Mouse (Mus musculus) skeletal muscle tissue, adult 2 months (tissue): ENCODE data around the gene Ap5z1.

Source experiments
- DNase-seq: peaks from one replicate; pipeline ENCODE4 v3.0.0-alpha.2; 2012; ENCODE audit warnings: low read depth, low spot score

Gene Ap5z1

DNA sequence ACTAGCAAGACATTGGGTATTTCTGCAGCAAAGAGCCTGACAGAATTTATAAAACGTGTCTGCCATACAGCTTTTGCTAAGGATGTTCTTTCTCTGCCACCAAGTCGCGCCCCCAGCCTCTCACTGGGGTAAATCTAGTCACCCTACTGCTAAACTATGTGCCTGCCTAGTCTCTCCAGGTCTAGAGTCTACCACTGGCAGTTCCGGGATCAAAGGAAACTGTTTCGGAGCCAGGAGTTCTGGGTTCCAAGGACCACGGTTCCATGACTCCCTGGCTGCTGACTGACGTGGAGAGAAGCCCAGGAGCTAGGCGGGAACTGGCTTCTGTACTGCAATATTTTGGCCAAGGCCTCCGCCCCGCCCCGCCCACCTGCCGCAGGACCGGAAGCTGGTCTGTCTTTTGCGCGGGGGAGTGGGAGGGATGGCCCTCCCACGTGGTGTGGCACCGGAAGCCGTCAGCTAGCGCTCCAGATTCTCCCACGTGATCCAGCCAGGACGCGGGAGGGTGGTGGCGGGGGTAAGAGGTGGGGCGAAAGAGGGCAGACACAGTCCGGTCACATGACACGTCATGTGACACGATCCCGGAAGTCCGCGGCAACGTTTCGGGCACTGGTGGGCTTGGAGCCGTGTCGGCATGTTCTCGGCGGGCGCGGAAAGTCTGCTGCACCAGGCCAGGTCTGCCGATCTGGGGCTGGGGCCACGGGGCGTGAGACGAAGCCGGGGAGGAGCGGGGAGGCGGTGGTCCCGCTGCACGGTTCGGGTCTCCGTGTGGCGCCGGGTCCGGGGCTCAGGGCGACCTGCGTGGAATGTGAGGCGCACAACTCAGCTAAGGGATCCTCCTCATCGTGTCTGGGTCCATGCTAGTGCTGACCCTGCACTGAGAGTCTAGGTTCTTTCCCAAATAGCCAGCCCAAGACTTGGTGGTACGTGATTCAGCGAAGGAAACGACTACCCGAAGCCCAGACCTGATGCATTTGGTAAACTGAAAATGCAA is at the start of gene Ap5z1:
Ap5z1 (plus strand) TSS at position 484 of the 994 bp plus-strand sequence.
- peak; percentile 97 for DNase-seq

- DNase-seq: no peak
Observed at GRCm38 (mm10) chr5:142415401-142415800, 48.3 kb upstream of the Ap5z1 start.

GRCm38 (mm10) chr5:142416070-142416775 is 47.5 kb upstream of the Ap5z1 start:
- DNase-seq: peak; percentile 81

GRCm38 (mm10) chr5:142417104-142417503 is 46.6 kb upstream of the Ap5z1 start:
- DNase-seq: no peak

DNA sequence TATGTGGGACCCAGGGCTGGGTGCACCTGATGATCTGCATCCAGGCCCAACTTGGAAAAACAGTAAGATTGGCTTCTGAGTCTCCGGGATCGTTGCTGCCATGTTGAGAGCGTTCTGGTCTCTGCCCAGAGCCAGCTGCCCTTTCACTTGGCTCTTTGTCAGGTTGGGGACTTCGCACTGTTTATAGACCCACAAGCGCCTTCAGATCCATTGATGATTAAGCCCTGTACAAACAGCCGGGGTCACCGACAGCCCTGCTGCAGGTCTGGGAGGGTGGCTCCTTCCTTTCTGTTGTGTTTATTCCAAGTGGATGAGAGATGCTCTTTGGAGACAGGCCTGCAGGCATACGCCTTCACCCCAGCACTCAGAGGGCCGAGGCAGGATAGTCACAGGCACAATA is 45.9 kb upstream of the Ap5z1 start:
- no peak for DNase-seq

GRCm38 (mm10) chr5:142418419-142418818 is 45.3 kb upstream of the Ap5z1 start:
- DNase-seq: no peak

GRCm38 (mm10) chr5:142420317-142420716 is 43.4 kb upstream of the Ap5z1 start:
- no peak for DNase-seq

- no peak for DNase-seq
Observed at GRCm38 (mm10) chr5:142420920-142421319, 42.8 kb upstream of the Ap5z1 start.

- DNase-seq: no peak
Observed at GRCm38 (mm10) chr5:142421886-142422285, 41.9 kb upstream of the Ap5z1 start.

GRCm38 (mm10) chr5:142423141-142423540 is 40.6 kb upstream of the Ap5z1 start:
- DNase-seq: no peak

DNA sequence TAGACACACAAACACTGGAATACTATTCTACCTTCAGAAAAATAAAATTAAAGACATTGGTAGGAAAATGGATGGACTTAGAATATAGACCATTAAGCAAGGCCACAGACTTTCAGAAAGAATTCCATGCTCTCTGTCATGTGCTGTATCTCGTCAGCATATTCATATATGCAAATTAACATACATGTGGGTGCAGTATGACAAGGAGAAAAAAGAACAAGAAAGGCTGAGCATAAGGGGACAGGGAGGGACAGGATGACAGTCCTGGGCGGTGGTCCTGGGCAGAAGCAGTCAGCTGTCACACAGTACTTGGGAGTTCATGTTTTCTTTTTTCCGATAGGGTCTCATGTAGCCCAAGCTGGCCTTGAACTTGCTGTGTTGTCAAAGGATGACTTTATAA is 40.0 kb upstream of the Ap5z1 start:
- DNase-seq: no peak

DNA sequence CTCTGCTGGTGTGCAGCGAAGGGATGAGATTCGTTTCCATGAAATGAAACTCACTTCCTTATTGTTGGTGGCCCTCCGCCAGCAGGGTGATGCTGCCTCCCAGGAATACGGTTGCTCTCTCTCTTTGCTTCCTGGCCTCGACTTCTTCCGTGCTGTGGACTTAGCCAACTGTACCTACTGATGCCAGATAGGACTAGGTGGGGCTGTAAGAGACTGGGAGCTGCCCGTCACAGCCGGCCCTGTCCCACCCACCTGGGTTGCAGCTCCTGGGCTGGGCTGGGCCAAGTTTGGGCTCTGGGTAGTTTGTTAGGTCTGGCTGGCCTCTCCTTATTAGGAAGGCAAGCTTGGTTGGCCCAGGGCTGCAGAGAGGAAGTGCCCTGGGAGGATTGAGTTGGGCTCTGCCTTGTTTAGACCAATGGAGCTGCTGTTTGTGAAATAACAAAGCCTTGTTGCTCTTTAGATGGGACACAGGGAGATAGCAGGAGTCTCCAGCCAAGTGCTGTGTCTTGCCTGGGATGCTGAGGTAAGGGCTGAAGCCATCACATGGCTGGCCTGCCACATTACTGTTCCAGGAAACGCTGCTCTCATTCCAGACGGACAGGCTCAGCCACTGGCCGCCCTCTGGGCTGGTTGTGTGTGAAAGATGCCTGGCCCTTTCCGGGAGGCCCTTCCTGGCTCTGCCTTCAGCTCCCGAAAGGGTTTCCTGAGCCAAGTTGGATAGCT is 39.0 kb upstream of the Ap5z1 start:
- DNase-seq: peak; percentile 93

DNA sequence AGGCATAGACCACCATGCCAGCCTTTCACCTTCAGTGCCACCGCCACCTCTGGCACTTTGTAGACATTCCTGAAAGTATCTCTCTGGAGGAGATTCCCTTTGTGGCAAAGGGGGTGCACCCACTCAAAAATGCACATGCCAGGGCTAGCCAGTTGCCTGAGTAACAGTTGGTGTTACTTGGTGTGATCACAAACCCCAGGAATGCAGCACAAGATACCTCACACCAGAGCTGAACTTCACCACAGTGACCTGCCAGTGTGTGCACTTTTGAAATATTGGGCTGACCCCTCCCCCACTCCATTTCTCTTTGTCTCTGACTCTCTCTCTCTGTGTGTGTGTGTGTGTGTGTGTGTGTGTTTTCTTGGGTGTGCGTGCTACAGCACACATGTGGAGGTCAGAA is 37.3 kb upstream of the Ap5z1 start:
- no peak for DNase-seq

DNA sequence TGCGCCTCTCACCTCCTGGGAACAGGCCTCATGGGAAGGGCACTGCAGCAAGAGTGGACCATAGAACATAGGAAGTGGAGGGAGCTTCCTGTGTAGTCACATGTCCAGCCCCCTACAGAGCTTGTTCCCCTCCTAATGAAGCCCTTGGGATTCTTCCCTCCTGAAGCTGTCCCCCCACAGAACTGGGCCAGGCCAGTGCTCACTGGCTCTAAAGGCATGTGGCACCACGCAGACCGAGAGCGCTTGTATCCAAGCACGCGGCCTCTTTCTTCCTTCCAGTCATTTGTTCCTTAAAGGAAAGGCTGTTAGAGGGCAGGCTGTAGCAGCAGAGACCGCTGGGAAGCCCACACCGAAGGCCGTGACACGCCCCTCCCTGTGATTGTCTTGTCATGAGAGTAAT is 35.9 kb upstream of the Ap5z1 start:
- DNase-seq: no peak

DNA sequence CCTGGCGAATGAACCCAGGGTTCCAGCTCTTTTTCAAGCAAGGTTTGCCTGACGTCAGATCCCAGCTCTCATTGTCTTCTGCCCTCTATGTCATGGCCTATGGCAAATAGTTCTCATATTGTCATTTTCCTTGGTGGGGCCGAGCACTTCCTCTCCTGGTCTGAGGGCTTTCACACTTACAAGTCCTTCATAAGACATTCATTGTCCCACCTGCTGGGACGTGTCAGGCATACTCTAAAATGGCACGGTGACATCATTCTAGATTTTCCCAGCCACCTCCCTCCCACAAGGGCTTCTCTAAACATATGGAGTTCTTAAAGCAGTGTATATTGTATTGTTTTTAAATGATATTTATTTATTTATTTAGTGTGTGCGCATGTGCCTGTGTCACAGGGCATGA is 35.1 kb upstream of the Ap5z1 start:
- DNase-seq: no peak

DNA sequence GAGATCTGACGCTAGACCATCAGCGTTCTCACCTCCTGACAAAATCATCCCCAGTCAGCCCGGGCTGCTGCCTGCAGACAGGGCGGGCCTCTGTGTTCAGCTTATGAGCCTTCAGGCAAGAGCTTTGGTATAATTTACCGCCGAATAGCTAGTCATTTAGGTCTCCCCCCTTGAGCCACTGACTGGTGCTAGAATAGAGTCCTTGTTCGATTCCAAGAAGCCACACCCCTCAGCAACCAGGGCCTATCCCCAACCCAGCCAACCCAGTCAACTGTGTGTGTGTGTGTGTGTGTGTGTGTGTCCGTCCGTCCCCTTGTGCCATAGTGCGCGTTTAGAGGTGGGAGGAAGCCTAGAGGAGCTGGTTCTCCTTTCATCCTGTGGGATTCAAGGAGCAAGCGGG is 32.7 kb upstream of the Ap5z1 start:
- DNase-seq: no peak

DNA sequence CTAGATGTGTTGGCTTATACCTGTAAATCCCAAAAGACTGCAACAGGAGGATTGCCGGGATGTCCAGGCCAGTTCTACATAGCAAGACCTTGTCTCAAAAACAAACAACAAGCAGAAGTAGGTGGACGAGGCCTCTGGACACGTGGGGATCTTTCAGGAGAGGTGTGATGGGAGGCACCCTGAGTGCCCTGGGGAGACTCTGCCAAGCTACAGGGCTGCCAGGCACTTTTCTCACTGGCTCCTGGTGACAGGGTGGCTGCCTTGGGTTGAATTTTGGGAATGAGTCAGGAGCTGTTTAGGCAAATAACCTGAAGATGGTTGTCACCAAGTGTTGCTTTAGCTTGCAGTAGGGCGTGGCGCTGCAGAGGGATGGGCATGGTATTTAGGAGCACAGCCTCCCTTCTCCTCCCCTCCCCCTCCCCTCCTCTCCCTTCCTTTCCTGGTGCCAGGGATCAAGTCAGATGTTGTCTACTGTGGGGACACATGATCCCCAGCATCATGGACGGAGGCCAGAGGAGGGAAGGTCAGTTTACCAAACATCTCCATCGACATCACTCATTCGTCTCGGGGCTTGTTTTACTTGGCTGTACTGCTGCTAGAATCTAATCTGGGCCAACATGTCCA is 31.8 kb upstream of the Ap5z1 start:
- peak; percentile 92 for DNase-seq

- no peak for DNase-seq
Observed at GRCm38 (mm10) chr5:142432695-142433094, 31.0 kb upstream of the Ap5z1 start.

- DNase-seq: no peak
Observed at GRCm38 (mm10) chr5:142434052-142434451, 29.7 kb upstream of the Ap5z1 start.

DNA sequence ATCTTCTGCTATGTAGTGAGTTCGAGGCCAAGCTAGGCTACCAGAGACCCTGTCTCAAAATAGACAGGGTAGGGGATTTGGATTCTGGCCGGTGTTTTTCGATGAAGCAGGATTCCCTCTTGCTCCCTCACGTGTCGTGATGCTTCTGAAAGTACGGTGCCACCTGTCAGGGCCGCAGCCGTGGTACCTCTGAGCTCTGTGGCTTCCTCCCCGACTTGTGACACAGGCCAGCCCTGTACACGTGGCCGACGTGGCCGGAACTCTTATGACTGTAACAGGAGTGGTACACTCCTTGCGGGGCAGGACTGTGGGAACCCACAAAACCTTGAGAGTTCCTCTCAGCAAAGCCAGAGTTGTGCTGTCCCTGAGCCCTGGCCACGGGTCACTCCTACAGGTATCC is 28.0 kb upstream of the Ap5z1 start:
- DNase-seq: no peak

DNA sequence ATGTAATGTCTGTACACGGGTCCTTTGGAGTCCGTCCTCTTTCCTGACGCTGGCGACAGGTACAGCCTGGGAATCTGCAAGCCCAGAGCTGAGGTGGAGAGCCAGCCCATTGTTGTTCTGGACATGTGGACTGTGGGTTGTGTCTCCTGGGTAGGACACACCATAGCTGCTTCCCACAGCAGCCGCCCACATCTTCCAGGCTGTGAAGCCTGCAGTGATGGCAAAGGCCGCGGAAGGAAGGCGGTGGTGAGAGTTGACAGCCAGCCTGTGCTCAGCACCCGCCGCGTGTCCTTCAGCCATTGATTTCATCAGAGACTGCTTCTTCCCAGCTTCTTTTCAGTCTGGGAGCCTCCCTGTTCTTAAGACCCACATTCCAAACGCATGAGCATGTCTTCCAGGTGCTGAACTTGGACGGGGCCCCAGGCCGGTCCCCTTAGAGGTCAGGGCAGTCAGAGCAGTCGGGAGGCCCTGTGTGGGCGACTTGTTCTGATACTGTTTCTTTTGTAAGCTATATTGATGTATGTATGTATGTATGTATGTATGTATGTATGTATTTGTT is 25.3 kb upstream of the Ap5z1 start:
- no peak for DNase-seq
